8 mouse cellular contexts compared by ENCODE assay signal in genomic region chr3:89773740-89774211, GRCm38 (mm10). TPM values are rescaled to one million over a fixed set of nuclear protein-coding genes. Genes with fewer than 3 reads are reported as not detected.
A peak's percentile ranks its signal among the peaks of the same experiment; 100 is the strongest.
DNase-seq lines count a peak whose midpoint lies in the region; ATAC-seq lines count a peak whose summit lies in the region.

No protein-coding gene starts in this region.

- H3K4me2 ChIP-seq in embryonic facial prominence, embryonic 13.5 days: peak overlapping the region; percentile 90
- peak overlapping the region; percentile 76 for H3K4me2 ChIP-seq in midbrain, embryonic 11.5 days

- no peaks in the 10 kb centered on the region for H3K9me3 ChIP-seq in embryonic facial prominence, embryonic 13.5 days
- no peaks in the 10 kb centered on the region for H3K9me3 ChIP-seq in midbrain, embryonic 11.5 days (ENCODE audit: control insufficient read depth, low read length)

- H3K9ac ChIP-seq in embryonic facial prominence, embryonic 13.5 days: peak overlapping the region; percentile 99
- H3K9ac ChIP-seq in midbrain, embryonic 11.5 days (ENCODE audit: low read length): peak overlapping the region; percentile 99

- H3K4me1 ChIP-seq in embryonic facial prominence, embryonic 13.5 days: peaks cover 27% of the 10 kb centered on the region
- H3K4me1 ChIP-seq in midbrain, embryonic 11.5 days (ENCODE audit: control insufficient read depth, insufficient read depth, low read length): peaks cover 19% of the 10 kb centered on the region

- DNase-seq in layer of hippocampus, postnatal 10 days (ENCODE audit: low spot score in 2 of 2): peak; percentile 44 to 59
- no peak for DNase-seq in layer of hippocampus, adult 8-10 months (ENCODE audit: low spot score in 2 of 2)
- DNase-seq in adrenal gland, adult 18-20 months (ENCODE audit: low spot score in 2 of 2): peak; percentile 48 to 60
- peak; percentile 56 to 60 for DNase-seq in heart, postnatal 10 days
- DNase-seq in layer of hippocampus, postnatal 14 days (ENCODE audit: low spot score in 2 of 2): peak; percentile 33 to 42
- DNase-seq in midbrain, embryonic 11.5 days (ENCODE audit: low spot score, missing footprints): peak; percentile 92
- peak; percentile 70 for DNase-seq in testis, postnatal 10 days (ENCODE audit: low spot score)

- 1% methylated on average over 20 of the region's 37 CpGs for WGBS in embryonic facial prominence, embryonic 13.5 days
- WGBS in midbrain, embryonic 11.5 days: under 1% methylated on average over 28 of the region's 37 CpGs

- H3K27ac ChIP-seq in embryonic facial prominence, embryonic 13.5 days: peak overlapping the region; percentile 95
- H3K27ac ChIP-seq in midbrain, embryonic 11.5 days (ENCODE audit: low read depth, low read length): peak overlapping the region; percentile 84

- intact Hi-C loops in heart, postnatal 10 days (cut with DNase I): loop anchor here (1.0 to 5.0 kb wide), 2 partner anchors 261 to 314 kb away; no protein-coding TSS in a partner anchor

- H3K4me3 ChIP-seq in embryonic facial prominence, embryonic 13.5 days: peak overlapping the region; percentile 98
- peak overlapping the region; percentile 96 for H3K4me3 ChIP-seq in midbrain, embryonic 11.5 days (ENCODE audit: low read depth, low read length)

- peak; percentile 7; the same call in 1 of the 2 replicates for ATAC-seq in embryonic facial prominence, embryonic 13.5 days (ENCODE audit: insufficient number of reproducible peaks, insufficient read depth, low FRiP score, low TSS enrichment, low read depth)
- no peak; the same call in none of the 2 replicates for ATAC-seq in midbrain, embryonic 11.5 days (ENCODE audit: low FRiP score)

- H3K36me3 ChIP-seq in embryonic facial prominence, embryonic 13.5 days: peaks cover 27% of the 10 kb centered on the region
- H3K36me3 ChIP-seq in midbrain, embryonic 11.5 days (ENCODE audit: control insufficient read depth, insufficient read depth, low read length): peaks cover 6% of the 10 kb centered on the region

- no peaks in the 10 kb centered on the region for H3K27me3 ChIP-seq in embryonic facial prominence, embryonic 13.5 days
- no peaks in the 10 kb centered on the region for H3K27me3 ChIP-seq in midbrain, embryonic 11.5 days (ENCODE audit: control insufficient read depth, insufficient read depth, low read length)

RNA-seq across cellular contexts. Expression of gene Ube2q1, which starts 0.4 kb away (rescaled TPM):
- 10 to 100 TPM; 78.9 to 80.0 TPM for total RNA-seq in layer of hippocampus, postnatal 10 days (2021)
- 10 to 100 TPM; 87.9 to 97.5 (median 92.1) TPM for total RNA-seq in layer of hippocampus, adult 8-10 months (2022)
- 10 to 100 TPM; 54.5 to 65.8 TPM for total RNA-seq in adrenal gland, adult 18-20 months (2021)
- 13.2 and 14.2 TPM in 2 replicates for polyA plus RNA-seq in embryonic facial prominence, embryonic 13.5 days (2015; fragmentation: Nextera tagmentation; extraction: Ambion mirVana)
- total RNA-seq in heart, postnatal 10 days (2021): 10 to 100 TPM; 32.3 to 37.3 TPM
- 10 to 100 TPM; 84.2 to 89.3 TPM for total RNA-seq in layer of hippocampus, postnatal 14 days (2021)
- polyA plus RNA-seq in midbrain, embryonic 11.5 days (2014; fragmentation: Nextera tagmentation; extraction: Ambion mirVana): 20.4 and 22.7 TPM in 2 replicates

RNA-seq across cellular contexts. Expression of gene Chrnb2, which starts 9.3 kb away (rescaled TPM):
- 10 to 100 TPM; 26.3 to 26.4 TPM for total RNA-seq in layer of hippocampus, postnatal 10 days (2021)
- 10 to 100 TPM; 27.6 to 32.5 (median 30.3) TPM for total RNA-seq in layer of hippocampus, adult 8-10 months (2022)
- 1 to 10 TPM; 4.4 to 4.7 TPM for total RNA-seq in adrenal gland, adult 18-20 months (2021)
- 1.1 and 1.3 TPM in 2 replicates for polyA plus RNA-seq in embryonic facial prominence, embryonic 13.5 days (2015; fragmentation: Nextera tagmentation; extraction: Ambion mirVana)
- total RNA-seq in heart, postnatal 10 days (2021): under 1 TPM; 0.12 to 0.22 TPM
- 10 to 100 TPM; 27.5 to 28.0 TPM for total RNA-seq in layer of hippocampus, postnatal 14 days (2021)
- polyA plus RNA-seq in midbrain, embryonic 11.5 days (2014; fragmentation: Nextera tagmentation; extraction: Ambion mirVana): 13.5 and 13.6 TPM in 2 replicates

RNA-seq across cellular contexts. Expression of gene She, which starts 57.4 kb away (rescaled TPM):
- 1 to 10 TPM; 4.0 to 4.2 TPM for total RNA-seq in layer of hippocampus, postnatal 10 days (2021)
- total RNA-seq in layer of hippocampus, adult 8-10 months (2022): 1 to 10 TPM; 2.9 to 5.3 (median 3.6) TPM
- total RNA-seq in adrenal gland, adult 18-20 months (2021): 1 to 10 TPM; 7.1 to 7.3 TPM
- 2.8 and 3.2 TPM in 2 replicates for polyA plus RNA-seq in embryonic facial prominence, embryonic 13.5 days (2015; fragmentation: Nextera tagmentation; extraction: Ambion mirVana)
- 10 to 100 TPM; 24.8 to 25.3 TPM for total RNA-seq in heart, postnatal 10 days (2021)
- 1 to 10 TPM; 3.4 to 3.5 TPM for total RNA-seq in layer of hippocampus, postnatal 14 days (2021)
- 2.0 and 2.3 TPM in 2 replicates for polyA plus RNA-seq in midbrain, embryonic 11.5 days (2014; fragmentation: Nextera tagmentation; extraction: Ambion mirVana)

RNA-seq across cellular contexts. Expression of gene Adar, which starts 59.0 kb away (rescaled TPM):
- total RNA-seq in layer of hippocampus, postnatal 10 days (2021): 10 to 100 TPM; 82.7 to 85.8 TPM
- 100 to 1,000 TPM; 112 to 157 (median 131) TPM for total RNA-seq in layer of hippocampus, adult 8-10 months (2022)
- 10 to 100 TPM; 28.6 to 29.7 TPM for total RNA-seq in adrenal gland, adult 18-20 months (2021)
- 11.8 and 12.8 TPM in 2 replicates for polyA plus RNA-seq in embryonic facial prominence, embryonic 13.5 days (2015; fragmentation: Nextera tagmentation; extraction: Ambion mirVana)
- 10 to 100 TPM; 14.3 to 16.2 TPM for total RNA-seq in heart, postnatal 10 days (2021)
- 10 to 100 TPM; 87.9 to 91.6 TPM for total RNA-seq in layer of hippocampus, postnatal 14 days (2021)
- polyA plus RNA-seq in midbrain, embryonic 11.5 days (2014; fragmentation: Nextera tagmentation; extraction: Ambion mirVana): 15.5 and 16.6 TPM in 2 replicates

Comparison
In these comparisons a context has a peak if more than half of its experiments do, and no peak if none do; other contexts are left out.
1. DNase-seq: peak in layer of hippocampus, postnatal 10 days (2 of 2), adrenal gland, adult 18-20 months (2 of 2), heart, postnatal 10 days (2 of 2), layer of hippocampus, postnatal 14 days (2 of 2), midbrain, embryonic 11.5 days (single experiment) and testis, postnatal 10 days (single experiment); none in layer of hippocampus, adult 8-10 months (0 of 2).
2. RNA of gene Chrnb2, which starts 9.3 kb away (total RNA-seq): 27.6 to 32.5 TPM in layer of hippocampus, adult 8-10 months, 27.5 to 28.0 TPM in layer of hippocampus, postnatal 14 days and 26.3 to 26.4 TPM in layer of hippocampus, postnatal 10 days; 4.4 to 4.7 TPM in adrenal gland, adult 18-20 months and 0.12 to 0.22 TPM in heart, postnatal 10 days; every median in the first group is over 4 times any median in the second.